Mouse (Mus musculus): ENCODE data around the gene Usp6nl. TPM values are rescaled to one million over a fixed set of nuclear protein-coding genes. Genes with fewer than 3 reads are reported as not detected.

The Usp6nl gene
- polyA plus RNA-seq, 1 experiment from 2014 or later = 13.6 TPM

DNA sequence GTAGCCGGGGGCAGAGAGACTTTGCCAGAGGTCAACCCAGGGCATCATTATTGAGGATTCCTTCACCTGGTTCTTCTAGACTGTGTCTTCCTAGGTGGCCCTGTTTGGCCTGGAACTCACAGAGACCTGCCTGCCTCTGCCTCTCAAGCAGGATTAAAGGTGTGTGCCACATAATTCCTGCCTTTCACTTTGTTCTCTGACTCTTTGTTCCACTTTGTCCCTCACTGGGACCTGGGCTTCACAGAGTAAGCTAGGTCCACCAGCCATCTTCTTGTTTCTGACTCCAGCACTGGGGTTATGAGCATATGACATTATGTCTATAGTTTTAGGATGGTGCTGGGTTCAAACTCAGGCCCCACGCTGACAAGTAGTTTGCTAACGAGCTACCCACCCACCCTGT lies 144.9 kb downstream of the Usp6nl start:
- no peak overlapping the region for H3K27ac ChIP-seq
- no peaks in the 10 kb centered on the region; the same call in 1 of the 2 replicates for H3K36me3 ChIP-seq
- no peak overlapping the region for H3K9ac ChIP-seq
- H3K4me1 ChIP-seq = peaks cover 16% of the 10 kb centered on the region; the same call in 1 of the 2 replicates
- H3K4me3 ChIP-seq = no peak overlapping the region
- H3K4me2 ChIP-seq (replicated peaks) = no peak overlapping the region
- no peaks in the 10 kb centered on the region for H3K27me3 ChIP-seq (replicated peaks)
- ATAC-seq (ENCODE audit: low FRiP score, low read depth) = no peak
- 94% methylated on average over 3 of the region's 3 CpGs for WGBS
- no peaks in the 10 kb centered on the region for H3K9me3 ChIP-seq

DNA sequence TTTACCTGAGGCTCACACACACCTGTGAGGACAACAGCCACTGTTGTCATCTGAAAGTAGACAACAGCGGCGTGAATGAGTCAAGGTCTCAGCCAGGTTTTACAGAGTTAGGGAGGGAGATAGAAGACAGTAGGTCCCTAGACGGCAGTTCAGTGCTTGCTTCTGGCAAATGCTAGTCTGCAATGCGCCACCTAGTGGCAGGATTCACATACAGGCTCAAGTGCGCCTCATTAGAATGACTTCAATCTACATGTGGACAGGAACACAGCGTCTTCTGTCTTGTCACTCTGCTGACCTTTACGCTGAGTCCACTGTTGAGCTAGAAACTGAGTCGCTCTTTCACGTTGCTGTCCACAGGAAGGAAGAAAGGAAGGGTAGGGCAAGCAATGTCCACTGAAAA lies 146.7 kb downstream of the Usp6nl start:
- Histone ChIP-seq H3K4me3 (no peak overlapping the region), H3K27me3 (replicated peaks) (no peaks in the 10 kb centered on the region), H3K9ac (no peak overlapping the region), H3K27ac (no peak overlapping the region), H3K4me1 (peaks cover 13% of the 10 kb centered on the region; the same call in 1 of the 2 replicates), H3K36me3 (no peaks in the 10 kb centered on the region), H3K4me2 (replicated peaks) (no peak overlapping the region), H3K9me3 (no peaks in the 10 kb centered on the region)
- 35% methylated on average over 9 of the region's 9 CpGs for WGBS
- no peak; the same call in 1 of the 2 replicates for ATAC-seq (ENCODE audit: low FRiP score, low read depth)

DNA sequence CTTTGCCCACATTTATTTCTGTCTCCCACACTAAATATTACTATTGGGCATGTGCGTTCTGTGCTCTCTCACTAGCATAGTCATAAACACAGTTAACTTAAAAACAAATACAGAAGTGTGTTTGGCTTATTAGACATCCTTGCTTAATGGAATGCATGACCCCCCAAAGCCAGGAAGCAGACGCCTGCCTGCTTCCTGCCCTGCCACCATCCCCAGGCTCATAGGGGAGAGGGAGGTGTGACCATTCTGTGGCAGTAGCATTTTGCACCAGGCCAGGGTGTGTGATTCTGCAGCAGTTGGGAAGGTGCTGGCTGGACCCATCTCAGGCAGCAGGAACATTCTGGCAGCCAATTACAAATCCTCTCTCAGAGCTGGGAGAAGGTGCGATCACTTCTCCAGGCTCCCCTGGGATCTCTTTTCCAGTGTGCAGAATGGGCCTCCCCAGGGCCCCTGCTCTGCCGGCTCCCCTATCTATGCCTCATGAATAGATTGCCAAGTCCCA lies 148.7 kb downstream of the Usp6nl start:
- ATAC-seq (ENCODE audit: low FRiP score, low read depth) = no peak
- 64% methylated on average over 4 of the region's 4 CpGs for WGBS
- no peaks in the 10 kb centered on the region for H3K27me3 ChIP-seq (replicated peaks)
- H3K4me1 ChIP-seq = peaks cover 13% of the 10 kb centered on the region; the same call in 1 of the 2 replicates
- no peak overlapping the region for H3K27ac ChIP-seq
- H3K36me3 ChIP-seq = no peaks in the 10 kb centered on the region
- peaks cover 9% of the 10 kb centered on the region; the same call in 1 of the 2 replicates for H3K9me3 ChIP-seq
- no peak overlapping the region for H3K4me2 ChIP-seq (replicated peaks)
- H3K4me3 ChIP-seq = no peak overlapping the region
- H3K9ac ChIP-seq = no peak overlapping the region

- 82% methylated on average over 5 of the region's 5 CpGs for WGBS
- H3K4me3 ChIP-seq = no peak overlapping the region
Measured at GRCm38 (mm10) chr2:6473829-6474228, 151.4 kb downstream of the Usp6nl start.

GRCm38 (mm10) chr2:6477884-6478283 lies 155.4 kb downstream of the Usp6nl start:
- Histone ChIP-seq H3K4me3 (no peak overlapping the region), H3K9me3 (peaks cover 9% of the 10 kb centered on the region; the same call in 1 of the 2 replicates), H3K36me3 (no peaks in the 10 kb centered on the region), H3K27me3 (replicated peaks) (no peaks in the 10 kb centered on the region), H3K4me1 (peaks cover 19% of the 10 kb centered on the region), H3K27ac (no peak overlapping the region), H3K9ac (no peak overlapping the region), H3K4me2 (replicated peaks) (no peak overlapping the region)
- ATAC-seq (ENCODE audit: low FRiP score, low read depth) = no peak
- WGBS = 86% methylated on average over 4 of the region's 4 CpGs

More at GRCm38 (mm10) chr2:6473829-6474228, 151.4 kb downstream of the Usp6nl start:
- H3K9me3 ChIP-seq = peaks cover 9% of the 10 kb centered on the region; the same call in 1 of the 2 replicates
- no peak overlapping the region for H3K4me2 ChIP-seq (replicated peaks)
- H3K9ac ChIP-seq = no peak overlapping the region
- peaks cover 17% of the 10 kb centered on the region for H3K4me1 ChIP-seq
- no peak overlapping the region for H3K27ac ChIP-seq
- no peaks in the 10 kb centered on the region for H3K27me3 ChIP-seq (replicated peaks)
- ATAC-seq (ENCODE audit: low FRiP score, low read depth) = no peak
- H3K36me3 ChIP-seq = no peaks in the 10 kb centered on the region

DNA sequence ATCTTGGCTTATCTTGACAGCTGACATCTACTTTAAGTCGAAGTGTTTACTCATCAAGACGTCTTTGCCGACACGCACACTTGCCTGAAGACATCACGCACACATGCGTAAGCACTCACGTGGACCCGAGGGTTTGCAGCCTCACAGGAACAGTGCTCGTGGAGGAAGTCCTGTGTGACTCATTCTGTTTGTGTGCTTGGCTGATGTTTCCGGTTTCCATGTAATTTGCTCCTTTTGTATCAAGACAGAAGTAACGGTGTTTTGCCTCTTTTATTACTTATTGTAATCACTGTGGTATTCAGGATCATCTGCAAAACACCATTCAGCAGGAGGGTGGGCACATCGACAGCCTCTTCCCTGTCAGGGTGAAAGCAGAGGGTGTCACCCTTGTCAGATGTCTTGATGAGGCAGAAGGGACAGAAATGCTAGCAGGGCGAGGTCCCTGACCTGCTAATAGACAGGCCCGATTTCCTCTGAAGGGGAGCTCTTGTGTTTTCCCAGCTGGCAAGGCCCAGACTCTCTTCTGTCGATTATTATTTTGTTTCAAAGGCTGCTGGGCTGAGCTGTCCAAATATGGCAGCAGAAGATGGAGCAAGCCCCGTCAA lies 156.0 kb downstream of the Usp6nl start:
- H3K4me1 ChIP-seq = peaks cover 25% of the 10 kb centered on the region
- WGBS = 72% methylated on average over 16 of the region's 16 CpGs
- H3K27me3 ChIP-seq (replicated peaks) = no peaks in the 10 kb centered on the region
- peaks cover 9% of the 10 kb centered on the region; the same call in 1 of the 2 replicates for H3K9me3 ChIP-seq
- no peak overlapping the region for H3K27ac ChIP-seq
- H3K4me2 ChIP-seq (replicated peaks) = no peak overlapping the region
- no peak overlapping the region for H3K9ac ChIP-seq
- no peak overlapping the region for H3K4me3 ChIP-seq
- no peak for ATAC-seq (ENCODE audit: low FRiP score, low read depth)
- no peaks in the 10 kb centered on the region for H3K36me3 ChIP-seq

DNA sequence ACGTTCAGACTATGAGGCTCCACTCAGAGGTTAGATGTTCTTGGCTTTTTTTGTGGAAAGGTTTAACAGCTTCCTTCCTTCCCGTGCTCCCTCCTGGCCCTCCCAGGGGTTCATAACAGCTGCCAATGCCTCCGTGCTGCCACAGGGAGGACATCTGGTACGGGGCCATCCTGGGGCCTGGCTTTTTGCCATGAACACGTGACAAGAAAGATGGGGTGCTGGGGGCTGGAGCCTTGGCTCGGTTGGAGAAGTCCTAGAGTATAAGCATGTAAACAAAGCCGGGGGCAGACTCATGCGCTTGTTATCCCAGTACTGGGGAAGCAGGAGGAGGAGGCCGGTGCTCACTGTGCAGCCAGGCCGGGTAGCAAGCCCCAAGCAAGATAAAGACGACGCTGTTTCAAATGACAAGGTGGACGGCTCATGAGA lies 156.5 kb downstream of the Usp6nl start:
- ATAC-seq (ENCODE audit: low FRiP score, low read depth) = no peak
- no peak overlapping the region for H3K27ac ChIP-seq
- 53% methylated on average over 13 of the region's 13 CpGs for WGBS

DNA sequence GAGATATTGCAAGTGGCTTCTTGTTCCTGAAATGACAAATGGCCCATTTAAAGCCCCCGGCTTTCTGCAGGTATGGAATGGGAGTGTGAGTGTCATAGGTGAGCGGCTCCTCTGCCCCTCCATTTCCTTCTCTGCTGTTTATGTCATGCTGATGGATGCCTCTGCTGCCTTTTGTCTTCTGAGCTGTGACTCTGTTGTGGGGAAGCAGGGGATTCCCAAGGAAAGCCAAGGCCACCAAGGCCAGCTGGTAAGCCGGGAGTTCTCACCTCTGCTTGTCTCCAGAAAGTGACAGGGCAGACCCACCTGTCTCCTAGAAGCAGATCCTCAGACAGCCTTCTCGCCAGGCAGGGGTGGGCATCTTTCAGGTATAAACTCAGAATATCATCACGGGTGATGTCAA lies 157.2 kb downstream of the Usp6nl start:
- WGBS = 76% methylated on average over 5 of the region's 5 CpGs
- peaks cover 33% of the 10 kb centered on the region for H3K4me1 ChIP-seq
- H3K9ac ChIP-seq = no peak overlapping the region
- peaks cover 9% of the 10 kb centered on the region; the same call in 1 of the 2 replicates for H3K9me3 ChIP-seq
- no peak for ATAC-seq (ENCODE audit: low FRiP score, low read depth)
- H3K36me3 ChIP-seq = no peaks in the 10 kb centered on the region
- no peak overlapping the region for H3K4me3 ChIP-seq
- no peak overlapping the region for H3K4me2 ChIP-seq (replicated peaks)
- no peaks in the 10 kb centered on the region for H3K27me3 ChIP-seq (replicated peaks)
- H3K27ac ChIP-seq = no peak overlapping the region

More for the DNA sequence above, 156.5 kb downstream of the Usp6nl start:
- Histone ChIP-seq H3K4me2 (replicated peaks) (no peak overlapping the region), H3K4me1 (peaks cover 30% of the 10 kb centered on the region), H3K9ac (no peak overlapping the region), H3K9me3 (peaks cover 9% of the 10 kb centered on the region; the same call in 1 of the 2 replicates), H3K4me3 (no peak overlapping the region), H3K36me3 (no peaks in the 10 kb centered on the region), H3K27me3 (replicated peaks) (no peaks in the 10 kb centered on the region)

GRCm38 (mm10) chr2:6481966-6482365 lies 159.5 kb downstream of the Usp6nl start:
- Histone ChIP-seq H3K4me1 (peaks cover 33% of the 10 kb centered on the region), H3K9ac (no peak overlapping the region), H3K27ac (no peak overlapping the region), H3K4me2 (replicated peaks) (no peak overlapping the region), H3K9me3 (no peaks in the 10 kb centered on the region), H3K4me3 (no peak overlapping the region), H3K27me3 (replicated peaks) (no peaks in the 10 kb centered on the region), H3K36me3 (no peaks in the 10 kb centered on the region)
- no peak for ATAC-seq (ENCODE audit: low FRiP score, low read depth)
- 87% methylated on average over 8 of the region's 8 CpGs for WGBS

DNA sequence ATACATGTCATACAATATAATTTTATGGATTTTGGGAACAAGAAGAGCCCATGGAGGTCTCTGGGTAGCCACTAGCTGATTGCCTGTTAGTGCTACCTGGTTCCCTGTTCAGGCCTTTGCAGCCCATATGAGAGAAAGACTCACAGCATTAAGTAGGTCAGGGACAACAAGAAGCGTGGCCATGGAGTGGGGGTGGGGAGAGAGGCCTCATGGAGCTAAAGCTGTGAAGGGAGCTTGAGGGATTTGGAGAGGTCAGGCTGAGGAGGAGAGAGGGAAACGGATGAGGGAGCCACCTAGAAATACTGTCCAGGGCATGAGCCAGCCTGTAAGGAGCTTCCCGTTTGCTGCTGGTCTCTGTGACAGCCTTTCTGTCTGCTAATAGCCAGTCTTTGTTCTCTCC lies 159.9 kb downstream of the Usp6nl start:
- Histone ChIP-seq H3K4me2 (replicated peaks) (no peak overlapping the region), H3K4me3 (no peak overlapping the region), H3K27me3 (replicated peaks) (no peaks in the 10 kb centered on the region), H3K9me3 (no peaks in the 10 kb centered on the region), H3K9ac (no peak overlapping the region), H3K4me1 (peaks cover 33% of the 10 kb centered on the region), H3K27ac (peak overlapping the region; percentile 37; the same call in 1 of the 2 replicates), H3K36me3 (no peaks in the 10 kb centered on the region)
- ATAC-seq (ENCODE audit: low FRiP score, low read depth) = no peak
- WGBS = 42% methylated on average over 3 of the region's 3 CpGs

- Histone ChIP-seq H3K9me3 (no peaks in the 10 kb centered on the region), H3K4me2 (replicated peaks) (no peak overlapping the region)
- 30% methylated on average over 8 of the region's 8 CpGs for WGBS
Measured at GRCm38 (mm10) chr2:6483081-6483992, 160.9 kb downstream of the Usp6nl start.

DNA sequence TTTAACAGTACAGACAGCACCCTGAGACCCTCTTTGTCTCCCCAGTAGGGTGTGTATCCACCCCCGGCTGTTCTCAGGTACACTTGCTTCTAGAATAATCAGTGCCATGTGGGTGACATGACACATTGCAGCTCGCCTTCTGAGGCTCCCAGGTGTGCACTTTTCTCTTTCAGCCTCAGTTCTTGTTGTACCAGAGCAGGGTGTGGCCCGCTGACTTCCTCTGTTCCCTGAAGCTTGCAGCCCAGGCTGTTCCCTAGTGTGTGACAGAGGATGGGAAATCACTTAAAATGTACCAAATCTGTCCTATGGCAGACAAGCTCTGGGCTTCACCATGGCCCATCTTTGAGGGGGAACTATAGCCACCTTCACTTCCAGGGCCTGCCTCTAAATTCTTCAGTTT lies 161.7 kb downstream of the Usp6nl start:
- no peaks in the 10 kb centered on the region for H3K36me3 ChIP-seq
- peaks cover 26% of the 10 kb centered on the region for H3K4me1 ChIP-seq
- H3K9ac ChIP-seq = no peak overlapping the region
- no peak overlapping the region for H3K4me3 ChIP-seq
- no peaks in the 10 kb centered on the region for H3K27me3 ChIP-seq (replicated peaks)
- 85% methylated on average over 3 of the region's 3 CpGs for WGBS
- H3K4me2 ChIP-seq (replicated peaks) = no peak overlapping the region
- no peaks in the 10 kb centered on the region for H3K9me3 ChIP-seq
- ATAC-seq (ENCODE audit: low FRiP score, low read depth) = peak; percentile 38; the same call in 1 of the 2 replicates
- H3K27ac ChIP-seq = peak overlapping the region; percentile 33

More at GRCm38 (mm10) chr2:6483081-6483992, 160.9 kb downstream of the Usp6nl start:
- ATAC-seq (ENCODE audit: low FRiP score, low read depth) = peak; percentile 88
- Histone ChIP-seq H3K36me3 (no peaks in the 10 kb centered on the region), H3K4me3 (no peak overlapping the region), H3K4me1 (peaks cover 33% of the 10 kb centered on the region), H3K27ac (peak overlapping the region; percentile 37), H3K9ac (no peak overlapping the region), H3K27me3 (replicated peaks) (no peaks in the 10 kb centered on the region)

Measured in neural tube, embryonic 12.5 days (tissue).